Mouse (Mus musculus) neutrophil, adult 59 days (primary cell): ENCODE data around the gene Raver1. TPM values are rescaled to one million over a fixed set of nuclear protein-coding genes. Genes with fewer than 3 reads are reported as not detected.

ENCODE experiments used
- total RNA-seq, 2 experiments: library from RNA; stranded (reverse); gene quantifications; 1 replicate in 1 of 2; 2 replicates in 1 of 2; pipeline ENCODE4 v1.2.4; 2023

The Raver1 gene
- total RNA-seq = 10 to 100 TPM; 49.1 to 62.5 TPM

DNA sequence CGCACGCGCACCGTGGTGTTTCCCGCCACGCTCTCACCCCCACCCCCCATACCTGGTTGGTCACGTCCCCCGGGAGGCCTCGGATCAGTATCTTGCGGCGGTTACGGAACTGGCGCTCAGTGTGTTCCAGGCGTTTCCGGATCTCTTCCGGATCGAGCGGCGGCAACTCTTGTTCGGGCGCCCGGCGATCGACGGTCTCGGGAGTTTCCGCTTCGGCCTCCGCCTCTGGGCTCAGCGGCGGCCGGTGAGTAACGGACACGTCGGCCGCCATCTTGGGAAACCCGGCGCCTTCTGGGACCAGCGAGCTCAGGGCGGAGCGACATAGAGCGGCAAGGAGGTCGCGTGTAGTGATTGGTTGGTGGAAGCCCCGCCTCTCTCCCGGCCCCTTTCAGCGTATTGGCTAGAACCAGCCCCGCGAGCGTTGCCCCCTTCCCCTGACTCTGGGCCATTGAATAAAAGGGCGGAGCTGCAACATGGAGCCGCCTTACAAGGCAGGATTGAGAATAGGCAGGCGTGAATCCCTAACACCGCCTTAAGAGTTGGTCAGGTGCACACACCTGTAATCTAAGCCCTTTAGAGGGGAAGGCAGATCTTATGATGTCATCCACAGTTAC, at the start of gene Raver1, which contains the start of gene Gm38431:
TSS of gene Raver1 (minus strand) at position 302 of the 614 bp plus-strand sequence.
TSS of gene Gm38431 (minus strand) at position 291 of the 614 bp plus-strand sequence.

DNA sequence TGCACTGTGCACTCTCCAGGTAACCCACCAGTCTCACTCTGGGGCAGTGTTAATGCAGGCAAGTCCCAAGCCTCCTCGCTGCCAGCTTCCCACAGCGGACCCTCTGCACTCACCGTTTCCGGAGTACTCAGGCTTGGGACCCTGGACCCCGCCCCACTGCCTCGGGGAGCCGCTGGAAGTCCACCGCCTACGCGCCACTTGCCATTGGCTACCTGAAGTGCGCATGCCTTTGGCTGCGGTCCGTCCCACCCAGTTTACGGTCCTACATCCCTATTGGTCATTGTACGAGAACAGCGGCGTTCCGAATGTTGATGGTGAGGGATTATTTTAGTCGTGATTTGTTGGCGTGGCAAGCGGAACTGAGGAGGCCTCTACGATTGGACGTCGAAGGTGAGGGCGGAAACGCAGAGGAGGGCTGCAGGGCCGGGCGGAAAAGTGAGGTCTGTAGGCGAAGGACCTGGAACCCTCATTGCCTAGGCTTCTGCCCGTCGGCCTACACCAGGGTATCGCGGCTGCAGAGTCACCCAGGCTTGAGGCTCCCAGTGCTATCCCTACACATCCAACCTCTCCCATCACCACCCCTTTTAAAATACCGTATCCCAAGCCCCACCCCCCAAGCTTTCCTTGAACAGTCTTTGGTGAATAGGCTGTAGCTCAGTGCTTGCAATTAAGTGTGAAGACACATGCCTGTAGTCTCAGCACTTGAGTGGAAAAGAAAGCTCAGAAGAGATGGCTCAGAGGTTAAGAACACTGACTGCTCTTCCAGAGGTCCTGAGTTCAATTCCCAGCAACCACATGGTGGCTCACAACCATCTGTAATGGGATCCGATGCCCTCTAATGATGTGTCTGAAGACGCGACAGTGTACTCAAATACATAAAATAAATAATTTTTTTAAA, 39.5 kb upstream of the Raver1 start, which contains the start of gene Tyk2:
TSS of gene Tyk2 (minus strand) at position 185 of the 898 bp plus-strand sequence.

DNA sequence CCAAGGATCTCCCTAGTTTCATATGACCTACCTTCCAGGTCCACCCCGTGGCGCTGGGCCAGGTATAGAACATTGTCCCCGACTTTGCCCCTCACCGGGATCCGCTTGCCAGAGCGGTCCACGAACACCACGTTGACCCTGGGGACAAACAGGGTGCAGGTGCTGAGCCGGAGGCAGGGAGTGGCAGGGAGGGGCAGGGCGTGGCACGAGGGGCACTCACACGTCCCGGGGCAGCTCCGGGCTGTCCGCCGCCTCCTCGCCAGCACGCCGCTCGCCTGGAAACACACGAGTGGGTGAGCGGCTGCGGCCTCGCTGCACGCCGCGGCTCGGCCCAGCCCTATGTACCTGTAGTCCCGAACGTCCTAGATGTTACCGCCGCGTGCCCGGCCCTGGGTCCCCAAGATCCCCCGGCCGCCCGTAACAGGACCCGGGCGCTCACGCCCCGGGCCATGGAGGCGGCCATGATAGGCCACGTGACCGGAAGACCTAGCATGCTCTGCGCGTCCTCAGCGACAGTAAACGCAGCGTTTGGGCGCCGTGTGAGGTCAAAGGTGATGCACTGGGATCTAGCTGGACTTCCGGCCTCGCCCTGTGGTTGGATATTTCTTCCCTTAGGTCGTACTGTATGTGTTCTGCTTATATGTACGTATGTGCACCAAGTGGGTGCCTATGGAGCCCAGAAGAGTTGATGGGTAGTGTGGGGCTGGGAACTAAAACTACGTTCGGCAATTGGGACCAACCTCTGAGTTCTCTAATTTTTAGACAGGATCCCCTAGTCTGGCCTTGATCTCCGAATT, 18.6 kb downstream of the Raver1 start, which contains the start of the genes Gm49373 and Fdx1l:
TSS of gene Gm49373 (minus strand) at position 53 of the 797 bp plus-strand sequence.
TSS of gene Fdx1l (minus strand) at position 571 of the 797 bp plus-strand sequence.

DNA sequence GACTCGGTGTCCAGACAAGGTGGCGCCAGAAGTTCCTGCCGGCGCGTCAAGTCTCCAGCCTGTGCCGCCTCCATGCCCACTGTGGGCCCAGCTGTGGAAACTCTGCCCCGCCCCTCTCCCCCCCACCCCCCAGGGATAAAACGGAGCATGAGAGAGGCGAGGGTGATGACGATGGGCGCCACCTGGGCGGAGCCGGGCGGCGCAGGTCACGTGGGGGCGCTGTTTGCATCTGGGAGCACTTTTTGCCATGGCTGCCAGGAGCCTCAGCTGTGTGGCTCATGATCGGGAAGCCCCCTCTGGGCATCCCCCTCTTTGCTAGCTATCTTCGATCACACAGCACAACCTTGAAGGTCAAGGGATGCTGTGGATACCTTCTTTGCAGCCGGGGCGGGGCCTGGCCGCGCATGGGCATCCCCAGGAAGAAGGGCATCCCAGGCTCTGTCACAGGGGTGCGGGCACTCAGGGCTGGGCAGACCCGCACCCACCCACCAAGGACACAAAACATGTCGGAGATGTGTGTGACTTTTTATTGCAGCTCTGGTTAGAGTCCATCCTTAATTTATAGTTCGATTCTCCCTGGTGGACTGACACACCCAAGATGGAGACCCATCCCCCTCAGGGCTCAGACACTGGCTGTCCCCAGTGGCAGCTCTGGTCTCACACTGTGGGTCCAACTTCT, 24.7 kb downstream of the Raver1 start, which contains the start of gene Zglp1:
TSS of gene Zglp1 (minus strand) at position 88 of the 679 bp plus-strand sequence.

DNA sequence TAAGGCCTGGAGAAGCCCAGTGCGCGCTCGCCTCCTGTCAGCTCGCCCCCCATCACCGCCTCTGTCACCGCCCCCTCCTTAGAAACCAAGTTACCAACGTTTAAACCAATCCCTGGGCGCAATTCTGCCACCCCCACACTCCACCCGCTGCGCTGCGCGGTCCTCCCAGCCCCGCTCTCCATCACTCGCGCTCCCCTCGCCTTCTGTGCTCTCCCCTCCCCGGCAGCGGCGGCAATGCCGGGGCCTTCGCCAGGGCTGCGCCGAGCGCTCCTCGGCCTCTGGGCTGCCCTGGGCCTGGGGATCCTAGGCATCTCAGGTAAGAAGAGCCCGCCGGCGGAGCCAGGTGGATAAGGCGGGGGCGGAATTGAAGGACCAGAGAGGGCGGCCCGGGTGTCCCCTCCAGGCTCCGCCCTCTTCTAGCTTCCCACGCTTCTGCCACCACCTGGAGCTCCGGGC, 59.9 kb downstream of the Raver1 start, which contains the start of gene Icam5:
TSS of gene Icam5 (plus strand) at position 178 of the 456 bp plus-strand sequence.

DNA sequence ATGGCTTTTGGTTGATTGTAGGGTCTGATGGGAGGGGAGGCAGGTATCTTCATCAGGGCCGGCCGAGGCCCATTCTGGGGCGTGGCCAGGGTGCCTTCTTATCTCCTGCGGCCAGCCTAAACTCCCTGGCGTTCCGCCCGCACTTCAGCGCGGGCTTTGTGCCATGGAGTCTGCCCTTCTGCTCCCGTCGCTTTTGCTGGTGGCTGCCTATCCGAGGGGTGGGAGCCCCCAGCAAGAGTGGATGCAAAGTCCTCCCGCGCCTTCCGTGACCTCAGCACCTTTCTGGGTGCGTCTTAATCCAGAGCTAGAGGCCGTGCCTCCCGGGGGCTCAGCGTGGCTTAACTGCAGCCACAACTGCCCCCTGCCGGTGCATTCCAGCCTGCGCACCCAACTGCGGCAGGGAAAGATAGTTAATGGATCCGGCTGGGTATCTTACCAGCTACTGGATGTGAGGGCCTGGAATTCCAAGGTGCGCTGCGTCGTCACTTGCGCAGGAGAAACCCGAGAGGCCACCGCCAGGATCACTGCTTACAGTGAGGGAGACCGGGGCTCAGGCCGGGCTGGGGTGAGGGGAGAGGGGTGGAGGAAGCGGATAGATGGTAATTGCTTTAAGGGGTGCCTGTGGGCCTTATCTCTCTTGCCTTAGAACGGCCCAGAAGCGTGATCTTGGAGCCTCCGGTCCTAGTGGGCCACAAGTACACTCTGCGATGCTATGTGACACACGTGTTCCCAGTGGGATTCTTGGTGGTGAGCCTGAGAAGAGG, 62.3 kb downstream of the Raver1 start, which contains the start of gene Icam4:
TSS of gene Icam4 (plus strand) at position 83 of the 764 bp plus-strand sequence.

Other genes starting within 250 kb of the Raver1 start
- gene A230050P20Rik, start 223.4 kb downstream of the Raver1 start, total RNA-seq = 1 to 10 TPM; 5.6 to 6.5 TPM
- 1 to 10 TPM in 1 of 2 experiments, under 1 TPM in 1; 0.22 to 1.0 TPM for gene Angptl6, start 212.3 kb downstream of the Raver1 start, total RNA-seq
- gene Ppan, start 203.8 kb downstream of the Raver1 start, total RNA-seq = 10 to 100 TPM; 25.9 to 32.1 TPM
- gene Eif3g, start 193.4 kb downstream of the Raver1 start, total RNA-seq = 10 to 100 TPM; 74.2 to 83.2 TPM
- 100 to 1,000 TPM; 108 to 111 TPM for gene Dnmt1, start 132.1 kb downstream of the Raver1 start, total RNA-seq
- 1 to 10 TPM; 5.7 to 7.9 TPM for gene S1pr2, start 115.2 kb downstream of the Raver1 start, total RNA-seq
- gene Mrpl4, start 89.3 kb downstream of the Raver1 start, total RNA-seq = 10 to 100 TPM; 31.9 to 42.1 TPM
- 10 to 100 TPM; 16.2 to 16.3 TPM for gene Icam1, start 76.0 kb downstream of the Raver1 start, total RNA-seq
- 1 to 10 TPM; 2.4 to 4.5 TPM for gene Icam4, start 62.6 kb downstream of the Raver1 start, total RNA-seq
- gene Icam5, start 59.9 kb downstream of the Raver1 start, total RNA-seq = not detected
- gene Zglp1, start 24.9 kb downstream of the Raver1 start, total RNA-seq = not detected
- gene Gm49373, start 18.9 kb downstream of the Raver1 start, total RNA-seq = under 1 TPM; 0.22 to 0.29 TPM
- gene Fdx1l, start 18.4 kb downstream of the Raver1 start, total RNA-seq = 1 to 10 TPM; 6.5 to 6.9 TPM
- gene Gm38431, start within 50 bp of the Raver1 start, total RNA-seq = 1 to 10 TPM; 1.5 to 2.5 TPM
- 10 to 100 TPM; 40.0 to 51.1 TPM for gene Tyk2, start 39.2 kb upstream of the Raver1 start, total RNA-seq
- 10 to 100 TPM; 69.5 to 82.3 TPM for gene Cdc37, start 58.0 kb upstream of the Raver1 start, total RNA-seq
- gene Pde4a, start 73.7 kb upstream of the Raver1 start, total RNA-seq = 1 to 10 TPM; 5.0 to 7.1 TPM
- 10 to 100 TPM; 27.2 to 28.5 TPM for gene Keap1, start 147.4 kb upstream of the Raver1 start, total RNA-seq
- 1 to 10 TPM; 2.2 to 2.4 TPM for gene S1pr5, start 156.4 kb upstream of the Raver1 start, total RNA-seq
- gene Atg4d, start 173.3 kb upstream of the Raver1 start, total RNA-seq = 10 to 100 TPM; 45.6 to 49.8 TPM
- gene Kri1, start 196.0 kb upstream of the Raver1 start, total RNA-seq = 10 to 100 TPM; 82.2 to 87.7 TPM
- gene Cdkn2d, start 199.4 kb upstream of the Raver1 start, total RNA-seq = 100 to 1,000 TPM; 121 to 129 TPM
- gene Ap1m2, start 220.3 kb upstream of the Raver1 start, total RNA-seq = 1 to 10 TPM; 3.2 to 3.7 TPM
- 100 to 1,000 TPM; 130 to 143 TPM for gene Slc44a2, start 228.7 kb upstream of the Raver1 start, total RNA-seq